Mouse (Mus musculus) layer of hippocampus, adult 18-20 months (tissue): ENCODE data around the gene Uchl3. TPM values are rescaled to one million over a fixed set of nuclear protein-coding genes. Genes with fewer than 3 reads are reported as not detected.

ENCODE experiments used
- DNase-seq, 2 experiments: peaks; one replicate each; pipeline ENCODE4 v3.0.0; 2022; ENCODE audit warnings: low spot score in 2 of 2
- total RNA-seq, 2 experiments: library from RNA; stranded (reverse); gene quantifications; 2 replicates each; pipeline ENCODE4 v1.2.3; 2021

Uchl3 gene
- total RNA-seq, 2 experiments from 2014 or later, result 49.7 to 51.5 TPM

DNA sequence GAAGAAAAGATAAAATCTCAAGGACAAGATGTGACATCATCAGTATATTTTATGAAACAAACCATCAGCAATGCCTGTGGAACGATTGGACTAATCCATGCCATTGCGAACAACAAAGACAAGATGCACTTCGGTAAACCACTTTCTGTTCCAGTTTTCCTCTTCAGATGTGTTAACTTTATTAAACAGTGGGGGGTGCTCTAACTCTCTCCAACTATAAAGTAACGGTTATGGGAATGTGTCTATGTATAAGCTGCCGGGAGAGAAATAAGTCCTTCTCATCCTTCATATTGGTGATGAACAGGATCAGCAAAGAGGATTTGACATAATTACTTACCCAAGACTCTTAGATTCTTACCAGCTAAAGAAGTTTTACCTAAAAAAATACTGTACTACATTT lies 12.8 kb downstream of the Uchl3 start:
- no peak for DNase-seq

GRCm38 (mm10) chr14:101668626-101669025 lies 14.9 kb downstream of the Uchl3 start:
- no peak for DNase-seq

DNA sequence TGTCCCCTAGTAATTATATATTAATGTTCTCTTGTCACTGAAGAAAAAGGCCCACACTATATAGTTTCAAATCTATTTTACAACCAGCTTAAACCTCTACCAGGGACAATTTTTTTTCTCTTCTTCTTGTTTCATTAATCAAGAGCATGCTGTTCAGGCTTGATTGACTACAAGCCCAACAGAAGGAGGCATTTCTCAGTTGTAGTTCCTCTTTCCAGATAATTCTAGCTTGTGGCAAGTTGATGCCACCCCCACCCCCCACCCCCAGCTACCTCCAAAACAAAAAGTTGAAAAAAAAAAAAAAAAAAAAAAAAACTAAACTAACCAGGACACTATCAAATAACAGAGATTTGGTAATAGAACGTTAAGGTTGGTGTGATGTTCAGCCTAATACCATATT lies 18.5 kb downstream of the Uchl3 start:
- no peak for DNase-seq

GRCm38 (mm10) chr14:101687696-101688095 lies 33.9 kb downstream of the Uchl3 start:
- DNase-seq, result no peak

DNA sequence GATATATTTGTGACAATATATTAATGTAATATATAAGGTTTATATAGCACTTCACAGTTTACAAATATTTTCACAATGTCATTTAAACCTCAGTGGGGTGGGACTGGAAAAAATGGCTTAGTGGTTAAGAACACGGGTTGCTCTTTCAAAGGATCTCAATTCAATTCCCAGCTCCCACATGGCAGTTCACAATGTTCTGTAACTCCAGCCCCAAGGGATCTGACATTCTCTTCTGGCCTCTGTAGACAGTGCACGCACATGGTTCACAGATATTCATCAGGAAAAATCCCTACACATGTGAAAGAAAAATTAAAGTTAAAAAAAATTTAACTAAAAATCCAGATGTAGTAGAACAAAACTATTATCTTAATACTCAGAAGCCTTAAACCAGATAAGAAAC lies 34.6 kb downstream of the Uchl3 start:
- DNase-seq, result no peak

DNA sequence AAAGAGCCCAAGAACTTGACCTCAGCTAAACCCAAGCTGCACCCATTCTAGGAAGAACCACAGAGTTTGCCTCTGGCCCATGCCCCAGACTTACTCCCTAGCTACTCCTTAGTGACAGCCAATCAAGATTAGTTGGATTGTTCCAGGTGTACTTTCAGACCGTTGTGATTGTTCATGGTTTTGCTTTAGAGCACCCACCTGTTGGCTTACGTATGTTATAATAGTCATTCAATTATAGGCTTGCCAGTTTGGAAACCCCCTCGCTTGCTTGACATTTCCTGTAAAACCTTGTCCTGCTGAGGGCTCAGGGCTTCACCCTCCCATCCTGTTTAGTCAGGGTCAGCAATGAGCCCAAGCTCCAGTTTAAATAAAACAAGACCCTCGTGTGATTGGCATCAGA lies 50.7 kb downstream of the Uchl3 start:
- no peak for DNase-seq

DNA sequence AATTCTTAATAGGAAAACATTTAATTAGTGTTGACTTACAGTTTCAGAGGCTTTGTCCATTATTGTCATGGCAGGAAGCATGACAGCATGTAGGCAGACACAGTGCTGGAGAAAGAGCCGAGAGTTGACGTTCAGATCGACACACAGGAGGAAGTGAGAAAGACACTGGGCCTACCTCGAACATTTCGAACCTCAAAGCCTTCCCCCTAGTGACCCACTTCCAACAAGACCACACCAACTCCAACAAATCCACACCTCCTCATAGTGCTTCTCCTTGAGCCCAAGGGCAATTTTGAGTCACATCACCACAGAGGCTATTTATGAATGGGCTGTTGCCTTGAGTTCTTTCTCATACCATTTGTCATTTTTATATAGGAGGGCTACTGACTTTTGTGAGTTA lies 53.3 kb downstream of the Uchl3 start:
- no peak for DNase-seq

DNA sequence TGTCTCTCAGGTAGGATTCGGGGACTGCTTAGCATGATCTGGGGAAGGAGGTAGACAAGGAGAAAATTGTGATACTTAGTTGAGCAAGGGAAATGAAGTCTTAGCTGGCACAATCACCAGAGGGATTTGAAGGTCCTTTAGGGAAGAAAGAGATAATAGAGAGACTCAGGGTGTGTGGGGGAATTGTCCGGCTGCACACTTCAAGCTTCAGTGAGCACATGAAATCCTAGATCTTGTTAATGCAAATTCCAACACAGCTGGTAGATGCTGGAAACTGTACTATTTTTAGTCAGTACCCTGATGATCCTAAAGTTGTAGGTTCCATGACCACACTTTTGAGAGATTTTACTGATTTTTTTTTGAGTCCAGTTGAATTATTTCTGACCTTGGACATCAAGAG lies 60.6 kb downstream of the Uchl3 start:
- DNase-seq, result no peak

- peak in 1 of 2 experiments; percentile 20 for DNase-seq
Observed at GRCm38 (mm10) chr14:101729237-101729971, 75.6 kb downstream of the Uchl3 start, which contains the start of the genes Gm9922 and Lmo7. Gm9922 (minus strand) TSS chr14:101729814. Lmo7 (plus strand) TSS chr14:101729957.

- DNase-seq, result no peak
Observed at GRCm38 (mm10) chr14:101729972-101730692, 76.4 kb downstream of the Uchl3 start.

- DNase-seq, result no peak
Observed at GRCm38 (mm10) chr14:101733542-101734303, 80.0 kb downstream of the Uchl3 start.

DNA sequence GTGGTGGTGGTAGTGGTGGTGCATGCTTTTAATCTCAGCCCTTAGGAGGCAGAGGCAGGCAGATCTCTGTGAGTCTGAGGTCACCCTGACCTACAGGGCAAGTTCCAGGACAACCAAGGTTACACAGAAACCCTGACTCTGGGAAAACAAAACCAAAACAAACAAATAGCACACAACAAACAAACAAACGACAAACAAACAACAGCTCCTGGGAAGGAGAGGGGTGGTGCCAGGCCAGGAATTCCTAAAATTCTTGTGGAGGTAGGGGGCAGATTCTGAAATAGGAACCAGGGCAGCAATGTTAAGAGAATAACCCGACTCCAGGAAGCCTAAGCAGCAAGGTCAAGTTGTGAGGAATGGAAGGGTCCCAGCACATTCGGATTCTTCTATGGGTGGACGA lies 83.7 kb downstream of the Uchl3 start:
- no peak for DNase-seq

Other genes starting within 250 kb of the Uchl3 start
- 1 to 10 TPM; 8.8 to 9.8 TPM for gene Tbc1d4, start 44.8 kb upstream of the Uchl3 start, total RNA-seq
- gene Commd6, start 13.3 kb upstream of the Uchl3 start, total RNA-seq, result 10 to 100 TPM; 54.1 to 57.3 TPM
- not detected for gene Gm9922, start 75.8 kb downstream of the Uchl3 start, total RNA-seq
- gene Lmo7, start 76.0 kb downstream of the Uchl3 start, total RNA-seq, result 100 to 1,000 TPM; 116 to 132 TPM